Mouse (Mus musculus) heart, postnatal 0 days (tissue): ENCODE data around the gene Il34. TPM values are rescaled to one million over a fixed set of nuclear protein-coding genes. Genes with fewer than 3 reads are reported as not detected.

Experiments used
- ATAC-seq: fragments of 200-750 bp; cut with Nextera tagmentation; 2 replicates; pipeline ENCODE4 v1.8.0; 2017; ENCODE audit warnings: low read depth, moderate number of reproducible peaks, moderate library complexity; ENCODE audit not compliant: insufficient read depth
- DNase-seq: peaks from one replicate; pipeline ENCODE4 v3.0.0-alpha.2; 2016; ENCODE audit warnings: low spot score
- H3K27ac ChIP-seq: fragments of 300-500 bp; sonication (generic); 2 replicates; pipeline ENCODE4 v1.5.1; 2014; ENCODE audit warnings: low read depth, mild to moderate bottlenecking
- H3K27me3 ChIP-seq: fragments of 300-500 bp; sonication (generic); 2 replicates; pipeline ENCODE4 v1.6.1; 2014; ENCODE audit warnings: low read length, mixed read lengths; ENCODE audit not compliant: control insufficient read depth, insufficient read depth
- H3K36me3 ChIP-seq: fragments of 300-500 bp; sonication (generic); replicated peaks from 2 replicates; pipeline ENCODE4 v1.6.1; 2014; ENCODE audit warnings: low read length, mixed read lengths; ENCODE audit not compliant: control insufficient read depth, insufficient read depth
- H3K4me1 ChIP-seq: fragments of 300-500 bp; sonication (generic); 2 replicates; pipeline ENCODE4 v1.6.1; 2014; ENCODE audit warnings: antibody characterized with exemption; ENCODE audit not compliant: control insufficient read depth, insufficient read depth
- H3K4me2 ChIP-seq: fragments of 300-500 bp; sonication (generic); 2 replicates; pipeline ENCODE4 v1.6.1; 2014; ENCODE audit warnings: low read depth, mild to moderate bottlenecking, low read length, moderate library complexity
- H3K4me3 ChIP-seq: fragments of 300-500 bp; sonication (generic); 2 replicates; pipeline ENCODE4 v1.5.1; 2014; ENCODE audit warnings: low read depth, low read length
- H3K9ac ChIP-seq: fragments of 300-500 bp; sonication (generic); replicated peaks from 2 replicates; pipeline ENCODE4 v1.6.1; 2014; ENCODE audit warnings: low read depth, low read length, mixed read lengths
- H3K9me3 ChIP-seq: fragments of 300-500 bp; sonication (generic); replicated peaks from 2 replicates; pipeline ENCODE4 v1.6.1; 2016; ENCODE audit warnings: low read length; ENCODE audit not compliant: control insufficient read depth
- CTCF ChIP-seq: IDR thresholded peaks from 2 replicates; pipeline ENCODE4 v1.5.1; 2016; ENCODE audit warnings: antibody characterized with exemption, control low read depth, low read depth
- EP300 ChIP-seq: IDR thresholded peaks from 2 replicates; pipeline ENCODE4 v1.6.1; 2016; ENCODE audit warnings: antibody characterized with exemption, low read depth
- WGBS: fragments of 180-500 bp; shearing (Covaris S2); extraction: QIAGEN DNeasy Blood & Tissue Kit; methylation state at CpG from one replicate; pipeline ENCODE4 v1.1.7; 2014; 5-methylcytosine and 5-hydroxymethylcytosine counted together
- polyA plus RNA-seq: library from polyadenylated mRNA; unstranded; fragments of >200 nt; fragmentation: Nextera tagmentation; extraction: Ambion mirVana; gene quantifications from 2 replicates; pipeline ENCODE4 v1.2.1, GENCODE M21; 2015
- total RNA-seq: library from RNA; depleted of rRNA; stranded (reverse); fragments of >200 nt; gene quantifications from 2 replicates; pipeline ENCODE4 v1.2.3, GENCODE M21; 2014; ENCODE audit warnings: low replicate concordance

The Il34 gene
- total and polyA plus RNA-seq, 2 experiments from 2014 or later: 1.4 to 3.2 TPM

- Histone ChIP-seq H3K36me3 (peaks cover 35% of the 10 kb centered on the region), H3K4me1 (peaks cover 4% of the 10 kb centered on the region; the same call in 1 of the 2 replicates), H3K27me3 (no peaks in the 10 kb centered on the region), H3K9ac (no peak overlapping the region), H3K9me3 (no peaks in the 10 kb centered on the region), H3K27ac (0 out of 2 replicates have a peak overlapping the region, but pooled peaks have one; percentile 17), H3K4me3 (no peak overlapping the region), H3K4me2 (no peak overlapping the region)
- DNase-seq: no peak
- TF ChIP-seq CTCF (no peak), EP300 (no peak)
- WGBS: 68% methylated on average over 3 of the region's 3 CpGs
- ATAC-seq: no peak
These were observed 81.2 kb downstream of the Il34 start for GRCm38 (mm10) chr8:110724493-110724892.

- H3K4me1 ChIP-seq: peaks cover 15% of the 10 kb centered on the region; the same call in 1 of the 2 replicates
- H3K27me3 ChIP-seq: no peaks in the 10 kb centered on the region
- peak overlapping the region; percentile 76 for H3K4me3 ChIP-seq
- TF ChIP-seq CTCF (no peak), EP300 (no peak)
- ATAC-seq (no peak), DNase-seq (no peak)
- peak overlapping the region; percentile 90 for H3K9ac ChIP-seq
- no peaks in the 10 kb centered on the region for H3K9me3 ChIP-seq
- no peak overlapping the region for H3K27ac ChIP-seq
- peaks cover 15% of the 10 kb centered on the region for H3K36me3 ChIP-seq
- H3K4me2 ChIP-seq: peak overlapping the region; percentile 81
- WGBS: 51% methylated on average over 11 of the region's 11 CpGs
These were observed 83.2 kb downstream of the Il34 start for GRCm38 (mm10) chr8:110722414-110723011.

- H3K4me2 ChIP-seq: peak overlapping the region; percentile 81
- H3K4me1 ChIP-seq: peaks cover 20% of the 10 kb centered on the region
- no peak for TF ChIP-seq CTCF
- no peak for TF ChIP-seq EP300
- peaks cover 10% of the 10 kb centered on the region; the same call in 1 of the 2 replicates for H3K36me3 ChIP-seq
- peak overlapping the region; percentile 76 for H3K4me3 ChIP-seq
- DNase-seq (no peak), ATAC-seq (peak; percentile 67)
- H3K27me3 ChIP-seq: no peaks in the 10 kb centered on the region
- H3K9ac ChIP-seq: peak overlapping the region; percentile 90
- no peaks in the 10 kb centered on the region for H3K9me3 ChIP-seq
- WGBS: 2% methylated on average over 36 of the region's 59 CpGs
- peak overlapping the region; percentile 89 for H3K27ac ChIP-seq
These were observed 83.9 kb downstream of the Il34 start for GRCm38 (mm10) chr8:110721606-110722413.

GRCm38 (mm10) chr8:110720685-110721598 lies 84.8 kb downstream of the Il34 start, which contains the start of gene Mtss1l:
Gene Mtss1l (plus strand): TSS chr8:110721476.
- Histone ChIP-seq H3K9me3 (no peaks in the 10 kb centered on the region), H3K36me3 (peaks cover 2% of the 10 kb centered on the region; the same call in 1 of the 2 replicates), H3K27me3 (no peaks in the 10 kb centered on the region), H3K4me3 (peak within 1 kb of the TSS; percentile 76), H3K4me2 (peak within 1 kb of the TSS; percentile 81), H3K27ac (peak within 1 kb of the TSS; percentile 89), H3K9ac (peak within 1 kb of the TSS; percentile 90), H3K4me1 (peaks cover 28% of the 10 kb centered on the region)
- DNase-seq: peak; percentile 73
- 9% methylated on average over 58 of the region's 75 CpGs for WGBS
- TF ChIP-seq EP300 (no peak), CTCF (no peak)
- ATAC-seq: peak; percentile 84
